Mouse (Mus musculus) CH12.LX (cell line): Measurements from ENCODE around the gene Mlxipl. TPM values are rescaled to one million over a fixed set of nuclear protein-coding genes. Genes with fewer than 3 reads are reported as not detected.

Experiments used
- DNase-seq: peaks from one replicate; pipeline ENCODE4 v3.0.0-alpha.2; 2013; ENCODE audit errors: extremely low read depth
- H3K27ac ChIP-seq: 2 replicates; pipeline ENCODE4 v1.5.1; 2012; ENCODE audit warnings: low read depth, mild to moderate bottlenecking, control low read depth, moderate library complexity; ENCODE audit not compliant: insufficient read depth
- H3K27me3 ChIP-seq: replicated peaks from 2 replicates; pipeline ENCODE3; 2012; ENCODE audit warnings: inconsistent platforms
- H3K36me3 ChIP-seq, 2 experiments: replicated peaks in 1 of 2; 2 replicates each; pipeline versions ENCODE3 to v1.6.1; 2012; ENCODE audit warnings: inconsistent platforms in 1 of 2, low read length in 1 of 2, mild to moderate bottlenecking in 1 of 2, mixed read lengths in 1 of 2, moderate library complexity in 1 of 2; ENCODE audit not compliant: control insufficient read depth in 1 of 2, insufficient read depth in 1 of 2
- H3K4me1 ChIP-seq, 2 experiments: 2 replicates each; pipeline ENCODE4 v1.6.1; 2012; ENCODE audit warnings: inconsistent platforms in 1 of 2, moderate library complexity in 1 of 2; ENCODE audit not compliant: insufficient read depth in 2 of 2, control insufficient read depth in 1 of 2
- H3K4me2 ChIP-seq: 2 replicates; pipeline ENCODE4 v1.6.1; 2012; ENCODE audit warnings: low read depth, mild to moderate bottlenecking, control low read depth; ENCODE audit not compliant: poor library complexity, insufficient read depth, severe bottlenecking
- H3K4me3 ChIP-seq, 3 experiments: fragments of 150-350 bp in 1 of 3; sonication (generic) in 1 of 3; replicated peaks in 1 of 3; 2 replicates each; pipeline versions ENCODE3 to v1.5.1; 2011 to 2012; ENCODE audit warnings: low read depth in 2 of 3, low read length in 2 of 3, mild to moderate bottlenecking in 2 of 3, moderate library complexity in 2 of 3, control low read depth in 1 of 3, improper control_type of control experiment in 1 of 3, inconsistent platforms in 1 of 3, mixed read lengths in 1 of 3; ENCODE audit not compliant: poor library complexity in 1 of 3
- H3K79me2 ChIP-seq: replicated peaks from 2 replicates; pipeline ENCODE4 v1.6.1; 2012; ENCODE audit warnings: mild to moderate bottlenecking, moderate library complexity; ENCODE audit not compliant: control insufficient read depth, poor library complexity, insufficient read depth, severe bottlenecking; ENCODE audit errors: extremely low read depth
- H3K9ac ChIP-seq: 2 replicates; pipeline ENCODE4 v1.6.1; 2012; ENCODE audit warnings: low read depth, mild to moderate bottlenecking, control low read depth, moderate library complexity; ENCODE audit not compliant: insufficient read depth
- H3K9me3 ChIP-seq: replicated peaks from 2 replicates; pipeline ENCODE3; 2012; ENCODE audit warnings: low read length, inconsistent platforms, mixed read lengths
- BHLHE40 ChIP-seq: IDR thresholded peaks from 2 replicates; pipeline ENCODE4 v1.6.1; 2011; ENCODE audit warnings: mild to moderate bottlenecking, low read depth, low read length, improper control_type of control experiment
- CHD1 ChIP-seq: IDR thresholded peaks from 2 replicates; pipeline ENCODE4 v1.6.1; 2012; ENCODE audit warnings: low read depth, low read length, improper control_type of control experiment, inconsistent platforms
- CTCF ChIP-seq, 2 experiments: IDR thresholded peaks in 1 of 2; conservative IDR thresholded peaks in 1 of 2; 2 replicates each; pipeline ENCODE4 v1.5.1; 2011 to 2012; ENCODE audit warnings: low read depth in 2 of 2, low read length in 2 of 2, improper control_type of control experiment in 1 of 2, inconsistent platforms in 1 of 2, mild to moderate bottlenecking in 1 of 2, moderate library complexity in 1 of 2
- E2F4 ChIP-seq: IDR thresholded peaks from 2 replicates; pipeline ENCODE4 v1.6.1; 2011; ENCODE audit warnings: low read depth, low read length, improper control_type of control experiment; ENCODE audit not compliant: insufficient replicate concordance
- ETS1 ChIP-seq: conservative IDR thresholded peaks from 2 replicates; pipeline ENCODE4 v1.6.1; 2012; ENCODE audit warnings: low read depth, mild to moderate bottlenecking, inconsistent platforms, low read length, improper control_type of control experiment, moderate library complexity
- HCFC1 ChIP-seq: IDR thresholded peaks from 2 replicates; pipeline ENCODE4 v1.6.1; 2012; ENCODE audit warnings: low read depth, mild to moderate bottlenecking, inconsistent platforms, low read length, improper control_type of control experiment
- IRF4 ChIP-seq: IDR thresholded peaks from 2 replicates; pipeline ENCODE4 v1.6.1; 2014; ENCODE audit warnings: low read depth, mild to moderate bottlenecking, inconsistent platforms, low read length, improper control_type of control experiment
- JUND ChIP-seq: conservative IDR thresholded peaks from 2 replicates; pipeline ENCODE4 v1.6.1; 2011; ENCODE audit warnings: low read depth, low read length, improper control_type of control experiment
- MAFK ChIP-seq: IDR thresholded peaks from 2 replicates; pipeline ENCODE4 v1.6.1; 2011; ENCODE audit warnings: low read length, improper control_type of control experiment; ENCODE audit not compliant: insufficient replicate concordance
- MAX ChIP-seq: IDR thresholded peaks from 2 replicates; pipeline ENCODE4 v1.6.1; 2011; ENCODE audit warnings: low read length, improper control_type of control experiment
- MAZ ChIP-seq: IDR thresholded peaks from 2 replicates; pipeline ENCODE4 v1.6.1; 2012; ENCODE audit warnings: low read depth, mild to moderate bottlenecking, inconsistent platforms, low read length, improper control_type of control experiment, moderate library complexity
- MEF2A ChIP-seq: IDR thresholded peaks from 2 replicates; pipeline ENCODE4 v1.6.1; 2014; ENCODE audit warnings: low read depth, mild to moderate bottlenecking, inconsistent platforms, low read length, improper control_type of control experiment, borderline replicate concordance
- MXI1 ChIP-seq: IDR thresholded peaks from 2 replicates; pipeline ENCODE4 v1.6.1; 2011; ENCODE audit warnings: mild to moderate bottlenecking, low read depth, low read length, improper control_type of control experiment
- MYC ChIP-seq: IDR thresholded peaks from 2 replicates; pipeline ENCODE4 v1.6.1; 2011; ENCODE audit warnings: low read depth, mild to moderate bottlenecking, improper control_type of control experiment, low read length
- NELFE ChIP-seq: IDR thresholded peaks from 2 replicates; pipeline ENCODE4 v1.6.1; 2011; ENCODE audit warnings: low read depth, low read length, improper control_type of control experiment
- NRF1 ChIP-seq: IDR thresholded peaks from 2 replicates; pipeline ENCODE4 v1.6.1; 2014; ENCODE audit warnings: low read depth, mild to moderate bottlenecking, inconsistent platforms, low read length, improper control_type of control experiment, moderate library complexity
- POLR2A ChIP-seq: IDR thresholded peaks from 2 replicates; pipeline ENCODE4 v1.6.1; 2011; ENCODE audit warnings: low read depth, mild to moderate bottlenecking, improper control_type of control experiment, low read length
- POLR2AphosphoS2 ChIP-seq: IDR thresholded peaks from 2 replicates; pipeline ENCODE4 v1.6.1; 2011; ENCODE audit warnings: low read depth, low read length, improper control_type of control experiment
- RCOR1 ChIP-seq: conservative IDR thresholded peaks from 2 replicates; pipeline ENCODE4 v1.6.1; 2012; ENCODE audit warnings: low read depth, mild to moderate bottlenecking, inconsistent platforms, low read length, improper control_type of control experiment
- SIN3A ChIP-seq: IDR thresholded peaks from 2 replicates; pipeline ENCODE4 v1.6.1; 2012; ENCODE audit warnings: low read length, improper control_type of control experiment, inconsistent platforms
- TBP ChIP-seq: conservative IDR thresholded peaks from 2 replicates; pipeline ENCODE4 v1.6.1; 2011; ENCODE audit warnings: low read depth, low read length, improper control_type of control experiment
- TCF12 ChIP-seq: IDR thresholded peaks from 2 replicates; pipeline ENCODE4 v1.6.1; 2014; ENCODE audit warnings: low read depth, mild to moderate bottlenecking, inconsistent platforms, low read length, improper control_type of control experiment
- ZMIZ1 ChIP-seq: IDR thresholded peaks from 2 replicates; pipeline ENCODE4 v1.6.1; 2012; ENCODE audit warnings: low read depth, mild to moderate bottlenecking, inconsistent platforms, low read length, improper control_type of control experiment
- dilution Hi-C: fragments of 300-500 bp; cut with MboI; formaldehyde crosslinking; loops from 2 replicates; pipeline ENCODE4 v1.14.3; 2020; ENCODE audit warnings: low sequenced_read_pairs; ENCODE audit not compliant: extremely low pct_unique_long_range_greater_than_20kb, extremely low pct_ligation_motif_present
- in situ Hi-C: fragments of 300-500 bp; cut with MboI; formaldehyde crosslinking; loops from 3 replicates; pipeline ENCODE4 v1.14.3; 2019; ENCODE audit warnings: low sequenced_read_pairs, low pct_ligation_motif_present, low pct_unique_long_range_greater_than_20kb, mixed read lengths
- polyA plus RNA-seq: library from polyadenylated mRNA; unstranded; fragments of >175 nt; gene quantifications from 2 replicates; pipeline ENCODE4 v1.2.1, GENCODE M21; 2012; ENCODE audit warnings: low read depth; ENCODE audit not compliant: insufficient read length
- total RNA-seq, 2 experiments: library from RNA; depleted of rRNA; stranded (reverse); fragments of 300-350 nt in 1 of 2; fragments of >200 nt in 1 of 2; gene quantifications; 2 replicates each; pipeline ENCODE4 v1.2.3; 2012 to 2014

Gene Mlxipl
- total and polyA plus RNA-seq, 3 experiments: not detected

GRCm38 (mm10) chr5:135145532-135145931, 55.8 kb downstream of the Mlxipl start:
- peaks cover 5% of the 10 kb centered on the region for H3K79me2 ChIP-seq
- dilution Hi-C loops: no loop called here
- H3K27me3 ChIP-seq: peaks cover 31% of the 10 kb centered on the region
- in situ Hi-C loops: no loop called here
- H3K36me3 ChIP-seq: no peaks in the 10 kb centered on the region
- H3K4me2 ChIP-seq: no peak overlapping the region
- H3K9ac ChIP-seq: no peak overlapping the region
- H3K27ac ChIP-seq: no peak overlapping the region
- peaks cover 6% of the 10 kb centered on the region for H3K9me3 ChIP-seq
- TF ChIP-seq SIN3A: no peak
- TF ChIP-seq MXI1: no peak
- no peak for TF ChIP-seq CHD1
- no peak for TF ChIP-seq MYC
- no peak for TF ChIP-seq HCFC1
- TF ChIP-seq MAX: no peak
- TF ChIP-seq TCF12: no peak
- TF ChIP-seq POLR2AphosphoS2: no peak
- H3K4me3 ChIP-seq: no peak overlapping the region
- peaks cover 0 to 12% of the 10 kb centered on the region in 2 experiments; a peak in 2 of 4 replicates for H3K4me1 ChIP-seq
- no peak for DNase-seq

GRCm38 (mm10) chr5:135145955-135146354, 56.3 kb downstream of the Mlxipl start:
- Histone ChIP-seq H3K27ac (no peak overlapping the region), H3K4me2 (no peak overlapping the region), H3K4me3 (no peak overlapping the region), H3K9me3 (peaks cover 6% of the 10 kb centered on the region), H3K79me2 (peaks cover 9% of the 10 kb centered on the region), H3K36me3 (peaks cover 0 to 1% of the 10 kb centered on the region in 2 experiments), H3K4me1 (peaks cover 0 to 15% of the 10 kb centered on the region in 2 experiments; a peak in 2 of 4 replicates), H3K27me3 (peaks cover 29% of the 10 kb centered on the region), H3K9ac (no peak overlapping the region)
- dilution Hi-C loops (no loop called here), in situ Hi-C loops (no loop called here)
- no peak for TF ChIP-seq TCF12
- peak in 1 of 2 experiments; percentile 67; a peak in 2 of 4 replicates for TF ChIP-seq CTCF (conservative IDR thresholded peaks at IDR 0.05 in 1 of 2, IDR thresholded peaks at IDR 0.05 in 1 of 2; ENCODE audit: low read depth in 2 of 2, low read length in 2 of 2)
- no peak for DNase-seq

- H3K27ac ChIP-seq: peak overlapping the region; percentile 34; the same call in 1 of the 2 replicates
- H3K79me2 ChIP-seq: peaks cover 11% of the 10 kb centered on the region
- H3K4me3 ChIP-seq: peak overlapping the region; percentile 63 to 80 (median 67)
- DNase-seq: no peak
- peak overlapping the region; percentile 69 for H3K9ac ChIP-seq
- in situ Hi-C loops: no loop called here
- peak overlapping the region; percentile 39; the same call in 1 of the 2 replicates for H3K4me2 ChIP-seq
- peaks cover 0 to 16% of the 10 kb centered on the region in 2 experiments; a peak in 2 of 4 replicates for H3K4me1 ChIP-seq
- peaks cover 7 to 19% of the 10 kb centered on the region in 2 experiments for H3K36me3 ChIP-seq
- peaks cover 4% of the 10 kb centered on the region for H3K27me3 ChIP-seq
- TF ChIP-seq E2F4: no peak
- TF ChIP-seq POLR2A: peak; percentile 74; the same call in 1 of the 2 replicates
- TF ChIP-seq TBP: peak; percentile 78
- no peak for TF ChIP-seq BHLHE40
- TF ChIP-seq ZMIZ1: 0 out of 2 replicates have a peak, but pooled peaks have one; percentile 46
- TF ChIP-seq MAZ: peak; percentile 6; the same call in 1 of the 2 replicates
- peak; percentile 71; the same call in 1 of the 2 replicates for TF ChIP-seq TCF12
- TF ChIP-seq IRF4: no peak
- TF ChIP-seq RCOR1: 0 out of 2 replicates have a peak, but pooled peaks have one; percentile 31
- TF ChIP-seq NRF1: 0 out of 2 replicates have a peak, but pooled peaks have one; percentile 17
- TF ChIP-seq MAFK: no peak
- no peak for TF ChIP-seq JUND
- no peak for TF ChIP-seq MEF2A
- TF ChIP-seq NELFE: peak; percentile 83
- TF ChIP-seq ETS1: no peak
- TF ChIP-seq, all 38 proteins: peak for 8
- dilution Hi-C loops: no loop called here
- H3K9me3 ChIP-seq: no peaks in the 10 kb centered on the region
Observed at GRCm38 (mm10) chr5:135148715-135149052, 59.0 kb downstream of the Mlxipl start.
